Mouse (Mus musculus) retina, embryonic 14.5 days (tissue): Measurements from ENCODE around the gene Syndig1.

ENCODE experiments used
- DNase-seq: peaks from one replicate; pipeline ENCODE4 v3.0.0-alpha.2; 2015; ENCODE audit warnings: low spot score

Gene Syndig1

GRCm38 (mm10) chr2:149828911-149829310, at the start of gene Syndig1:
TSS of gene Syndig1 (plus strand) at chr2:149829211.
- no peak for DNase-seq

- DNase-seq: peak; percentile 50
Measured at GRCm38 (mm10) chr2:149798613-149799012, 30.4 kb upstream of the Syndig1 start.

- DNase-seq: no peak
Measured at GRCm38 (mm10) chr2:149804599-149805140, 24.3 kb upstream of the Syndig1 start.

- no peak for DNase-seq
Measured at GRCm38 (mm10) chr2:149805256-149805655, 23.8 kb upstream of the Syndig1 start.

GRCm38 (mm10) chr2:149812899-149813298, 16.1 kb upstream of the Syndig1 start:
- no peak for DNase-seq

- no peak for DNase-seq
Measured at GRCm38 (mm10) chr2:149818395-149818794, 10.6 kb upstream of the Syndig1 start.

GRCm38 (mm10) chr2:149819751-149820150, 9.3 kb upstream of the Syndig1 start:
- DNase-seq: no peak

- peak; percentile 16 for DNase-seq
Measured at GRCm38 (mm10) chr2:149820201-149820600, 8.8 kb upstream of the Syndig1 start.

- DNase-seq: peak; percentile 56
Measured at GRCm38 (mm10) chr2:149829955-149830535, 1.0 kb downstream of the Syndig1 start.

GRCm38 (mm10) chr2:149830536-149831458, 1.8 kb downstream of the Syndig1 start, which contains the start of gene C530025M09Rik:
TSS of gene C530025M09Rik (minus strand) at chr2:149831213.
- peak; percentile 69 for DNase-seq

- peak; percentile 33 for DNase-seq
Measured at GRCm38 (mm10) chr2:149831459-149832245, 2.6 kb downstream of the Syndig1 start.

GRCm38 (mm10) chr2:149832301-149832700, 3.3 kb downstream of the Syndig1 start:
- no peak for DNase-seq

- DNase-seq: no peak
Measured at GRCm38 (mm10) chr2:149835091-149835490, 6.1 kb downstream of the Syndig1 start.

GRCm38 (mm10) chr2:149836471-149837135, 7.6 kb downstream of the Syndig1 start:
- no peak for DNase-seq

- DNase-seq: no peak
Measured at GRCm38 (mm10) chr2:149839666-149840065, 10.7 kb downstream of the Syndig1 start.

- no peak for DNase-seq
Measured at GRCm38 (mm10) chr2:149844575-149844974, 15.6 kb downstream of the Syndig1 start.

- no peak for DNase-seq
Measured at GRCm38 (mm10) chr2:149848778-149849177, 19.8 kb downstream of the Syndig1 start.

GRCm38 (mm10) chr2:149861002-149861401, 32.0 kb downstream of the Syndig1 start:
- DNase-seq: no peak

GRCm38 (mm10) chr2:149865914-149866435, 37.0 kb downstream of the Syndig1 start:
- no peak for DNase-seq

GRCm38 (mm10) chr2:149870496-149870895, 41.5 kb downstream of the Syndig1 start:
- DNase-seq: no peak

GRCm38 (mm10) chr2:149872496-149872895, 43.5 kb downstream of the Syndig1 start:
- no peak for DNase-seq
